Mouse (Mus musculus) liver, postnatal 0 days (tissue): ENCODE results near the gene Rara. TPM values are rescaled to one million over a fixed set of nuclear protein-coding genes. Genes with fewer than 3 reads are reported as not detected.

Experiments used
- ATAC-seq: fragments of 200-750 bp; cut with Nextera tagmentation; 2 replicates; pipeline ENCODE4 v1.8.0; 2017; ENCODE audit warnings: mild to moderate bottlenecking, moderate library complexity
- DNase-seq: peaks from one replicate; pipeline ENCODE4 v3.0.0-alpha.2; 2016
- H3K27ac ChIP-seq: fragments of 300-500 bp; sonication (generic); 2 replicates; pipeline ENCODE4 v1.5.1; 2014; ENCODE audit warnings: antibody characterized with exemption, moderate library complexity, mild to moderate bottlenecking, low read depth
- H3K27me3 ChIP-seq: fragments of 300-500 bp; sonication (generic); 2 replicates; pipeline ENCODE4 v1.6.1; 2014; ENCODE audit warnings: low read length, control low read depth, mixed read lengths; ENCODE audit not compliant: insufficient read depth
- H3K36me3 ChIP-seq: fragments of 300-500 bp; sonication (generic); replicated peaks from 2 replicates; pipeline ENCODE4 v1.6.1; 2014; ENCODE audit warnings: mild to moderate bottlenecking, control low read depth, low read length, moderate library complexity, mixed read lengths; ENCODE audit not compliant: insufficient read depth
- H3K4me1 ChIP-seq: fragments of 300-500 bp; sonication (generic); 2 replicates; pipeline ENCODE4 v1.6.1; 2014; ENCODE audit warnings: antibody characterized with exemption, mild to moderate bottlenecking, control low read depth; ENCODE audit not compliant: insufficient read depth
- H3K4me2 ChIP-seq: fragments of 300-500 bp; sonication (generic); 2 replicates; pipeline ENCODE4 v1.6.1; 2014; ENCODE audit warnings: low read depth, mild to moderate bottlenecking, low read length, moderate library complexity, mixed read lengths
- H3K4me3 ChIP-seq: fragments of 300-500 bp; sonication (generic); 2 replicates; pipeline ENCODE4 v1.5.1; 2014; ENCODE audit warnings: low read depth, low read length
- H3K9ac ChIP-seq: fragments of 300-500 bp; sonication (generic); replicated peaks from 2 replicates; pipeline ENCODE4 v1.6.1; 2014; ENCODE audit warnings: mild to moderate bottlenecking, moderate library complexity
- H3K9me3 ChIP-seq: fragments of 300-500 bp; sonication (generic); 2 replicates; pipeline ENCODE4 v1.6.1; 2016; ENCODE audit warnings: mild to moderate bottlenecking, control low read depth, low read length, mixed read lengths
- CTCF ChIP-seq: sonication (generic); IDR thresholded peaks from 2 replicates; pipeline ENCODE4 v1.5.1; 2016; ENCODE audit warnings: antibody characterized with exemption, low read depth
- EP300 ChIP-seq: IDR thresholded peaks from 2 replicates; pipeline ENCODE4 v1.6.1; 2016; ENCODE audit warnings: antibody characterized with exemption, low read depth, mild to moderate bottlenecking
- WGBS: fragments of 180-500 bp; shearing (Covaris S2); extraction: QIAGEN DNeasy Blood & Tissue Kit; methylation state at CpG from one replicate; pipeline ENCODE4 v1.1.7; 2014; ENCODE audit not compliant: insufficient replicate concordance; 5-methylcytosine and 5-hydroxymethylcytosine counted together
- polyA plus RNA-seq: library from polyadenylated mRNA; unstranded; fragments of >200 nt; fragmentation: Nextera tagmentation; extraction: Ambion mirVana; gene quantifications from 2 replicates; pipeline ENCODE4 v1.2.1, GENCODE M21; 2015

The Rara gene
- polyA plus RNA-seq, 1 experiment from 2014 or later: 5.4 TPM

- peaks cover 74% of the 10 kb centered on the region for H3K4me1 ChIP-seq
- no peak for ATAC-seq
- H3K9me3 ChIP-seq: no peaks in the 10 kb centered on the region
- no peaks in the 10 kb centered on the region for H3K36me3 ChIP-seq
- WGBS: 54% methylated on average over 15 of the region's 15 CpGs
- H3K27ac ChIP-seq: no peak overlapping the region
- DNase-seq: no peak
- no peak for TF ChIP-seq CTCF
- no peak for TF ChIP-seq EP300
- peak overlapping the region; percentile 83 for H3K4me2 ChIP-seq
- H3K4me3 ChIP-seq: no peak overlapping the region
- H3K27me3 ChIP-seq: peaks cover 16% of the 10 kb centered on the region
- H3K9ac ChIP-seq: peak overlapping the region; percentile 50; the same call in 1 of the 2 replicates
Measured at GRCm38 (mm10) chr11:98939084-98939952, 11.7 kb downstream of the Rara start.

GRCm38 (mm10) chr11:98939953-98940641 lies 12.5 kb downstream of the Rara start:
- WGBS: 60% methylated on average over 11 of the region's 11 CpGs
- no peaks in the 10 kb centered on the region for H3K9me3 ChIP-seq
- H3K9ac ChIP-seq: peak overlapping the region; percentile 57; the same call in 1 of the 2 replicates
- H3K4me1 ChIP-seq: peaks cover 81% of the 10 kb centered on the region
- no peak for TF ChIP-seq CTCF
- no peak for TF ChIP-seq EP300
- H3K27ac ChIP-seq: peak overlapping the region; percentile 77; the same call in 1 of the 2 replicates
- ATAC-seq (no peak), DNase-seq (no peak)
- peaks cover 16% of the 10 kb centered on the region for H3K27me3 ChIP-seq
- H3K4me3 ChIP-seq: no peak overlapping the region
- H3K36me3 ChIP-seq: no peaks in the 10 kb centered on the region
- peak overlapping the region; percentile 83 for H3K4me2 ChIP-seq

GRCm38 (mm10) chr11:98940776-98941175 lies 13.2 kb downstream of the Rara start:
- peaks cover 84% of the 10 kb centered on the region for H3K4me1 ChIP-seq
- TF ChIP-seq CTCF: no peak
- no peak for TF ChIP-seq EP300
- peak overlapping the region; percentile 35; the same call in 1 of the 2 replicates for H3K4me3 ChIP-seq
- no peaks in the 10 kb centered on the region for H3K36me3 ChIP-seq
- DNase-seq (no peak), ATAC-seq (no peak)
- 84% methylated on average over 3 of the region's 3 CpGs for WGBS
- peak overlapping the region; percentile 57 for H3K9ac ChIP-seq
- peak overlapping the region; percentile 83 for H3K4me2 ChIP-seq
- H3K27ac ChIP-seq: peak overlapping the region; percentile 77; the same call in 1 of the 2 replicates
- H3K9me3 ChIP-seq: no peaks in the 10 kb centered on the region
- H3K27me3 ChIP-seq: peaks cover 12% of the 10 kb centered on the region

- Histone ChIP-seq H3K9ac (peak overlapping the region; percentile 57), H3K4me2 (peak overlapping the region; percentile 83), H3K36me3 (no peaks in the 10 kb centered on the region), H3K9me3 (no peaks in the 10 kb centered on the region), H3K27ac (peak overlapping the region; percentile 77), H3K4me1 (peaks cover 84% of the 10 kb centered on the region), H3K4me3 (peak overlapping the region; percentile 35), H3K27me3 (peaks cover 6% of the 10 kb centered on the region)
- WGBS: 4% methylated on average over 12 of the region's 12 CpGs
- ATAC-seq: no peak
- DNase-seq: no peak
- TF ChIP-seq EP300: no peak
- TF ChIP-seq CTCF: no peak
Measured at GRCm38 (mm10) chr11:98941341-98941825, 13.8 kb downstream of the Rara start.

- Histone ChIP-seq H3K4me3 (peak overlapping the region; percentile 35), H3K27me3 (peaks cover 3% of the 10 kb centered on the region; the same call in 1 of the 2 replicates), H3K27ac (peak overlapping the region; percentile 77), H3K36me3 (no peaks in the 10 kb centered on the region), H3K4me2 (peak overlapping the region; percentile 83), H3K9ac (peak overlapping the region; percentile 57), H3K9me3 (no peaks in the 10 kb centered on the region), H3K4me1 (peaks cover 78% of the 10 kb centered on the region)
- DNase-seq (peak; percentile 87), ATAC-seq (peak; percentile 52)
- WGBS: 7% methylated on average over 15 of the region's 15 CpGs
- TF ChIP-seq EP300: peak; percentile 57; the same call in 1 of the 2 replicates
- no peak for TF ChIP-seq CTCF
Measured at GRCm38 (mm10) chr11:98941826-98942550, 14.4 kb downstream of the Rara start.
